Mouse (Mus musculus) natural killer cell, adult 2 months (primary cell): ENCODE data around the gene Fibcd1.
A peak's percentile ranks its signal among the peaks of the same experiment; 100 is the strongest.

Experiments
- DNase-seq, 2 experiments: peaks; one replicate each; pipeline ENCODE4 v3.0.0; 2022; ENCODE audit warnings: low spot score in 2 of 2

Gene Fibcd1

DNA sequence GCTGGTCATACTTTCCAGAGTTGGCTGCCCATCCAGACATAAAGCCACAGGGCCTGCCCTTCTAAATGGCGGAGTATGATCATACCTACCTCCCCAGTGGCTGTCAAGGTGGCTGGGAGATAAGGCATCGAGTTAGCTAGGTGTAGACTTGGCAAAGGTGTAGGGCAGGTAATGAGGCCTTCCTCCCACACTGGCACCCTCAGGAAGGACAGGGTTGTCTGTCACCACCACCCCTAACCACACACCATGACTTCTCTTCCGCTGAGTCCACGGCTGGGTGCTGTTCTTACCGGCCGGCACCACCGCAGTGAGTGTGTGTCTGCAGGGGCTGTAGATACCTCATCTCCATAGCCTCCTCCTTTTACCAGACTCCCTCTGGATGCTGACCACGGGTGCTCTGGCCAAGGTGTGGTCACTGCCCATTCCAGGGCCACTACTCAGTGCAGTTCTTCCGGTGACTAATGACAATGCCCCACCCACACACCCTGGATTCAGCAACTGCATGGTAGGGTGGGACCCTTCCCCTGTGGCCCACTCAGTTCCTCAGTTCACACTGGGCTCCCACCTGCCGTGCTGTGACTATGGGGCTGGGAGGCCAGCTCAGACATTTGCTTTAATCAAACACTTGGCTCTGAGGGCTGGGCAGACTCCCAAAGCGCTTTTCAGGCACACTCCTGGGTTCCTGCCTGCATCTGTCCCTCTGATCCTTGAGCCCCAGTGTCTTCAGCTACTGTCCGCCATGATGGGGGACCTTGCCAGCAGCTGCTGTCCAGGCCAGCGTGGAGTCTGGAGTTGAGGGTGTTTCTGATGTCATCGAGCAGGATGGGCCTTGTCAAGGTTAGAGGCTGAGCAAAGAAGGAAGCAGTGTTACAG lies 34.5 kb downstream of the Fibcd1 start:
- peak; percentile 71 to 81 for DNase-seq

DNA sequence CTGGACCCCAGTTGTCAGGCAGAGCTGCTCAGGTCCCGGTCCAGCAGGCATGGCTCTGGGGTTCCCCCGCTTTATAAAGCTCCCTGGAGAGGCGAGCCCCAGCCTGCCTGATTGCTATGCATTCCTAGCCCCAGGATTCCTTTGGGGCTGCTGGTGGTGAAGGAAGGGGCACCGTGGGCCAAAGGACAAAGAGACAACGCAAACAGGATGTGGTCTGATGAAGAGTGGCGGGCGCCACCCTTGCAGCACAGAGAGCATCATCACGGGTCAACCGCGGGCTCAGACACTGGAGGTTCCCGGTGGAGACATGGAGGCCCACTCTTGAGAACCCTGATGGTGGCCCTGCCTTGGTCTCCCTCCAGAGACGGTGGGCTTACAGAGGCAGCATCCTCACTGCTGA lies 35.4 kb downstream of the Fibcd1 start, which contains the start of gene Qrfp:
TSS of gene Qrfp (minus strand) at position 137 of the 400 bp plus-strand sequence.
- DNase-seq: peak; percentile 75 to 83

GRCm38 (mm10) chr2:31809358-31809740 lies 36.5 kb downstream of the Fibcd1 start:
- DNase-seq: peak; percentile 33 to 40

DNA sequence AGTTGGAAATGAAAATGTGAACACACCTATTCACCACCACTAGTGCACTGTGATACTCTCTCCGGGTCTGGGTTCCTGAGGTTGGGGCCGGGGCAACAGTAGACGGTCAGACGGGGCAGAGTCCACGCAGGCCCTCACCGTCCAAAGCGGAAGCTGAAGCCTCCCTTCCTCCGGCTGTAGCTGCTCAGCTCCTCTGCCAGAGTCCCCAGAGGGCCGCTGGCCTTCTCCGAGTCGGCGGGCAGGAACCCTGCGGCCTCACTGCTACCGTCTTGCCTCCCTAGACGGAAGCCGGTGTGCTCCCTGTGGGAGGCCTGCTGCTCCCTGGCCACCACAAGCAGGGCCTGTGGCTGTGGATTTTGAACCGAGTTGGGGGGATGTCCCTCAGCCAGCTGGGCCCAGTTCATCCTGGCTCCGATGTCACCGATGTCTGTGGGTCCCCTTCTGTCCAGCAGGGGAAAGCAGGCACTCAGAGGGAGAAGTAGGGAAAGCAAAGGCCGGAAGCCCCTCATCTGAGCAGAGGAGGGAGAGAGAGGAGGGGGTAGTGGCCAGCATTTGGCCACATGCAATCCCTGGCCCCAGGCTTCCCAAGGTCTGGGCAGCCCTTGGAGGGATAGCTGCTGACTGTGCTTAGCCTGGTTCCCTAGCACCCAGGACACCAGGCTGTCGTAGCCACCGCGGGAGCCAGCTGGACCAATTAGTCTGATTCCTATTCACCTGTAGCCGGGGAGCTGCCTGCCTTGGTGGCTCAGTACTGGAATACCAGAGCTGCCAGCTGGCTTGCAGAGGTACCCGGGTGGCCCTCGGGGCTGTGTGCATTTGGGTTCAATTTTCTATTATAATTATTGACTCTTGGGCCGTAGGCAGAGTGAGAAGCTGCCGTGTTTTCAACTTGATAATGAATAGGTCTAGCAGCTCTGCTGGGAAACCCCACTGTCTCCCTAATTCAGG lies 37.1 kb downstream of the Fibcd1 start:
- no peak for DNase-seq

DNA sequence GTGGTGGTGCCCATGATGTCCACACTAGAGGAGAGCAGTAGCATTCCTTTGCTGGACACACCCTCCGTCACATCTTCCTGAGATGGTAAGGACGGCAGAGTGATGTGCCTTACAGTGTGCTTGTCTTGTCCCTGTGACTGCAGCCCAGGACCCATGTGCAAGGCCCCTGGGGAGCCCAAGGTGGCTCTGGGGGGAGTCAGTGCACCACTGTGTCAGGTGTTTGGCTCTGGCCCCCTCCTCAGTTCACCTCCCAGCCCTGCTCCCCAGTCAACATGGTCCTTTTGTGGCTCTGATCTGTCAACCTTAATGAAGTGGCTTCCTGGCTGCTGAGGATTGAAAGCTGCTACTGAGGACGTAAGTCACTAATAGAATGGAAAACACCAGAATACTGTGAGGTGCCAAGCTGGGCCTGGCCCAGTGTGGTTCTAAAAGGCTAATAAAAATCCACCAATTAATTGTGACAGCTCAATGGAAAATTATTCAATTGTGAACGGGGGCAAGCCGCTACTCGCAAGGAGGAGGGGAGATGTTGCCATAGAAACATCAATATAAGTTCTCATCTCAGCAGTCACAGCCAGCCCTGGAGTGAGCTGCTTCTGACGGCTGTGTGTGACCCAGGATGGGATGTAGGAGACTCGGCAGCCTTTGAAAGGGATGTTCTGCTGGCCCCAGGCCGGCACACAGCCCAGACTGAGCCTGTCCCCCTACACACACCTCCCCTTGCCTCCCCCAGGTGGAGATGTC lies 39.0 kb downstream of the Fibcd1 start:
- DNase-seq: no peak

GRCm38 (mm10) chr2:31803480-31803879 lies 42.3 kb downstream of the Fibcd1 start:
- no peak for DNase-seq

- DNase-seq: no peak
Observed at GRCm38 (mm10) chr2:31802811-31803210, 43.0 kb downstream of the Fibcd1 start.

GRCm38 (mm10) chr2:31801416-31801815 lies 44.4 kb downstream of the Fibcd1 start:
- no peak for DNase-seq

GRCm38 (mm10) chr2:31796943-31797342 lies 48.9 kb downstream of the Fibcd1 start:
- no peak for DNase-seq

DNA sequence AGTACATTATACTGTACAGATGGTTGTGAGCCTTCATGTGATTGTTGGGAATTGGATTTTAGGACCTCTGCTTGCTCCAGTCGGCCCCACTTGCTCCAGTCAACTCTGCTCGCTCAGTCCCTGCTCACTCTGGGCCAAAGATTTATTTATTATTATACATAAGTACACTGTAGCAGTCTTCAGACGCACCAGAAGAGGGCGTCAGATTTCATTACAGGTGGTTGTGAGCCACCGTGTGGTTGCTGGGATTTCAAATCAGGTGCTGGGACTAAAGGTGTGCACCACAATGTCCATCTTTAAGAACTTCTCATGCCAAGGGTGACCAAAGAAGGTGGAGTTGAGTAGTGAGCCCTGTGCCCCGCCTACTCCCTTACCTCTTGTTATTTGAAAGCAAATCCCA lies 53.2 kb downstream of the Fibcd1 start:
- DNase-seq: no peak

GRCm38 (mm10) chr2:31791260-31791659 lies 54.5 kb downstream of the Fibcd1 start:
- DNase-seq: no peak

GRCm38 (mm10) chr2:31790728-31791251 lies 55.0 kb downstream of the Fibcd1 start:
- no peak for DNase-seq

DNA sequence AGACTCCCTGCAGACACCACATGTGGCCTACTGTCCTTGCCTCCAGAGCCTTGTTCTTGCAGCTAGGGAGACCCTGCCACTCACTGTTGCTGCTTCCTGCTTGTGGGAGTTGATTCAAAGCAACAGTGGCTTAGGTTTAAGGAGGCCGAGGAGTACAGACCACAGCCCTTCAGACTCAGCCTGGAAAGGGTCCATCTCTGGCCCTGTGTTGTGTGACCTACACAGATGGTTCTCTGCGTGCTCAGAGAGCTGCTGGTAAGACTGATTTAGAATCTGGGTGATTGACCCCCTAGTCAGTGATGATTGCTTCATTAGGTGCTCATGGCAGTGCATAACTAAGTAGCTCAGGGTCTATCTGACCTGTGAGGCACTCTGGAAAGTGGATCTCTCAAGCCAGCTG lies 56.6 kb downstream of the Fibcd1 start:
- no peak for DNase-seq

GRCm38 (mm10) chr2:31788227-31788626 lies 57.6 kb downstream of the Fibcd1 start:
- no peak for DNase-seq

DNA sequence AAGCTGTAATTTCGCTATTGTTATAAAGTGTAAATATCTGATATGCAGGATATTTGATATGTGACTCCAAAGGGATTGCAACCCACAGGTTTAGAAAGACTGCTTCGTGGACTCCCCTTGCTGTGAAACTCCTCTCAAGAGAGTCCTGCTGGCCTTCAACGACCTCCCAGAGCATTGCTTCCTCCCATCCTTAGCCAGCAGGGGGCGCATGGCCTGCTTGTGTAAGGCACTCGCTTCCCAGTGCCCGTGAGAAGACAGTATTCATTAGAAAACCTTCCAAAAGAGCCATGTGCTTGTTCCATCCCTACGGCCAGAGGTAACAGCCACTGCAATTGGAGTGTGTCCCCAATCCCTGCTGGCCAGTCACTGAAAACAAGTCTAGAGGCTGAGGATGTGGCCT lies 58.8 kb downstream of the Fibcd1 start:
- peak; percentile 68 to 75 for DNase-seq

DNA sequence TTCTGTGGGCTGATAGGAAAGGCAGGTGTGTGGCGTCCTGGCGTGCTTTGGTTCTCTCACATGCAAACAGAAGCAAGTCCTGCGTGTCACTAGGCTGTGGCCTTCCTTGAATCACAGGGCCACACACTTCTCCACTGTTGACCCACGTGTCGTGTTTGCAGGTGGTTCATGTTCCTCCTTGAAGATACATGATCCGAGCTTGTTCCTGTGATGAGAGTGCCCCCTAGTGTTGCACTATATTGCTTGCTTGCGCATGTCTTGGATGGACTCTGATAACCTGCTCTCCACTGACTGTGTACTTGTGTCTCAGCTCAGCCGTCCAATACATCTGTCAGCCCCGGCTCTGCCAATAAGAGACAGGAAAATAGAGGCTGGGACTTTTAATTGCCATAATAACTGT lies 60.7 kb downstream of the Fibcd1 start:
- DNase-seq: peak; percentile 75 to 80

GRCm38 (mm10) chr2:31782958-31783602 lies 62.7 kb downstream of the Fibcd1 start:
- no peak for DNase-seq

GRCm38 (mm10) chr2:31779258-31779657 lies 66.5 kb downstream of the Fibcd1 start:
- DNase-seq: no peak

DNA sequence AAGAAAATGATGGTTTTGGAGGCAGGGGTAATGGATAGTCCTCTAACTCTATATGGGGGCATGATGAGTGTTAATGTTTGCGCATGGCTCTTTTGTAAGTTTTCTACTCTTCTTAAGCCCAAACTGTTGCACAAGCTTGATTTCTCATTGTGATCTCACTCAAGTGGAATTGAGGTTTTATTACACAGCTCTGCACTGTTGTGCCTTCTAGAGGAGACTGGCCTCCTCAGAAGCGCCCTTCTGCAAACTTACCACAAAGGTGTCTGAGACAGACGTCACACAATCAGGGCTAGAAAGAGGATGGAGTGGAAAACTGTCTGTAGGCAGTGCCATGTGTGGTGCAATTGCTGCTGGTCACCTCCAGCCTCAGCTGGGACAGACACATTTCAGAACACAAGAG lies 69.3 kb downstream of the Fibcd1 start:
- DNase-seq: no peak

GRCm38 (mm10) chr2:31770781-31771441 lies 74.9 kb downstream of the Fibcd1 start:
- peak; percentile 26 to 39 for DNase-seq
